Mouse (Mus musculus): ENCODE measurements around the gene Hist1h2ae. TPM values are rescaled to one million over a fixed set of nuclear protein-coding genes. Genes with fewer than 3 reads are reported as not detected.
"Not testable (repeated sequence)": the region's sequence is repeated elsewhere in the genome, so short reads cannot be mapped to it uniquely, and the experiment has no call there.

The Hist1h2ae gene
- polyA plus RNA-seq, 1 experiment from 2014 or later, result 108 TPM

GRCm38 (mm10) chr13:23561531-23561882 is 9.5 kb downstream of the Hist1h2ae start:
- peak overlapping the region; percentile 42 for H3K4me3 ChIP-seq (ENCODE audit: low read depth, low read length)
- DNase-seq (ENCODE audit: low spot score); H3K9me3 ChIP-seq (ENCODE audit: control insufficient read depth, low read length); ATAC-seq (ENCODE audit: low read depth); H3K36me3 ChIP-seq (ENCODE audit: control insufficient read depth, insufficient read depth, low read length); H3K27me3 ChIP-seq (replicated peaks; ENCODE audit: control insufficient read depth, insufficient read depth, low read length); H3K4me1 ChIP-seq (ENCODE audit: control insufficient read depth, insufficient read depth, low read length): not testable (repeated sequence)
- peak overlapping the region; percentile 63 for H3K9ac ChIP-seq (ENCODE audit: low read depth, low read length)
- H3K27ac ChIP-seq (replicated peaks; ENCODE audit: low read depth, low read length), result peak overlapping the region; percentile 98
- H3K4me2 ChIP-seq (ENCODE audit: low read depth, low read length), result peak overlapping the region; percentile 70
- WGBS, result 4% methylated on average over 2 of the region's 5 CpGs

- H3K4me3 ChIP-seq (ENCODE audit: low read depth, low read length); H3K4me1 ChIP-seq (ENCODE audit: control insufficient read depth, insufficient read depth, low read length); H3K9me3 ChIP-seq (ENCODE audit: control insufficient read depth, low read length); ATAC-seq (ENCODE audit: low read depth); H3K36me3 ChIP-seq (ENCODE audit: control insufficient read depth, insufficient read depth, low read length); H3K27me3 ChIP-seq (replicated peaks; ENCODE audit: control insufficient read depth, insufficient read depth, low read length): not testable (repeated sequence)
- H3K4me2 ChIP-seq (ENCODE audit: low read depth, low read length), result peak overlapping the region; percentile 29
- 15% methylated on average over 2 of the region's 2 CpGs for WGBS
- H3K27ac ChIP-seq (replicated peaks; ENCODE audit: low read depth, low read length), result peak overlapping the region; percentile 28; the same call in 1 of the 2 replicates
- peak; percentile 12 for DNase-seq (ENCODE audit: low spot score)
- 0 out of 2 replicates have a peak overlapping the region, but pooled peaks have one; percentile 34 for H3K9ac ChIP-seq (ENCODE audit: low read depth, low read length)
Measured at GRCm38 (mm10) chr13:23560699-23561098, 10.3 kb downstream of the Hist1h2ae start.

- no peaks in the 10 kb centered on the region for H3K36me3 ChIP-seq (ENCODE audit: control insufficient read depth, insufficient read depth, low read length)
- 45% methylated on average over 3 of the region's 3 CpGs for WGBS
- H3K4me3 ChIP-seq (ENCODE audit: low read depth, low read length), result no peak overlapping the region
- H3K27me3 ChIP-seq (replicated peaks; ENCODE audit: control insufficient read depth, insufficient read depth, low read length), result no peaks in the 10 kb centered on the region
- peak overlapping the region; percentile 98 for H3K27ac ChIP-seq (replicated peaks; ENCODE audit: low read depth, low read length)
- H3K9me3 ChIP-seq (ENCODE audit: control insufficient read depth, low read length), result no peaks in the 10 kb centered on the region
- no peak overlapping the region for H3K9ac ChIP-seq (ENCODE audit: low read depth, low read length)
- H3K4me1 ChIP-seq (ENCODE audit: control insufficient read depth, insufficient read depth, low read length), result peaks cover 10% of the 10 kb centered on the region; the same call in 1 of the 2 replicates
- DNase-seq (ENCODE audit: low spot score) (no peak), ATAC-seq (ENCODE audit: low read depth) (no peak)
- peak overlapping the region; percentile 97 for H3K4me2 ChIP-seq (ENCODE audit: low read depth, low read length)
Measured at GRCm38 (mm10) chr13:23556906-23557305, 14.1 kb downstream of the Hist1h2ae start.

- peak overlapping the region; percentile 97 for H3K4me2 ChIP-seq (ENCODE audit: low read depth, low read length)
- DNase-seq (ENCODE audit: low spot score), result peak; percentile 98
- WGBS, result under 1% methylated on average over 18 of the region's 18 CpGs
Measured at GRCm38 (mm10) chr13:23555839-23556416, 15.1 kb downstream of the Hist1h2ae start.

GRCm38 (mm10) chr13:23554925-23555838 is 15.8 kb downstream of the Hist1h2ae start:
- peak overlapping the region; percentile 97 for H3K4me2 ChIP-seq (ENCODE audit: low read depth, low read length)
- H3K27ac ChIP-seq (replicated peaks; ENCODE audit: low read depth, low read length), result peak overlapping the region; percentile 98
- DNase-seq (ENCODE audit: low spot score), result peak; percentile 96
- WGBS, result 0% methylated on average over 49 of the region's 54 CpGs
- peak; percentile 89 for ATAC-seq (ENCODE audit: low read depth)
- H3K36me3 ChIP-seq (ENCODE audit: control insufficient read depth, insufficient read depth, low read length), result no peaks in the 10 kb centered on the region
- peaks cover 14% of the 10 kb centered on the region; the same call in 1 of the 2 replicates for H3K4me1 ChIP-seq (ENCODE audit: control insufficient read depth, insufficient read depth, low read length)
- no peaks in the 10 kb centered on the region for H3K27me3 ChIP-seq (replicated peaks; ENCODE audit: control insufficient read depth, insufficient read depth, low read length)
- no peaks in the 10 kb centered on the region for H3K9me3 ChIP-seq (ENCODE audit: control insufficient read depth, low read length)
- peak overlapping the region; percentile 87 for H3K9ac ChIP-seq (ENCODE audit: low read depth, low read length)
- peak overlapping the region; percentile 58 for H3K4me3 ChIP-seq (ENCODE audit: low read depth, low read length)

More at GRCm38 (mm10) chr13:23555839-23556416, 15.1 kb downstream of the Hist1h2ae start:
- Histone ChIP-seq H3K27me3 (replicated peaks; ENCODE audit: control insufficient read depth, insufficient read depth, low read length) (no peaks in the 10 kb centered on the region), H3K36me3 (ENCODE audit: control insufficient read depth, insufficient read depth, low read length) (no peaks in the 10 kb centered on the region), H3K4me1 (ENCODE audit: control insufficient read depth, insufficient read depth, low read length) (peaks cover 11% of the 10 kb centered on the region; the same call in 1 of the 2 replicates), H3K9ac (ENCODE audit: low read depth, low read length) (peak overlapping the region; percentile 87), H3K4me3 (ENCODE audit: low read depth, low read length) (peak overlapping the region; percentile 58), H3K9me3 (ENCODE audit: control insufficient read depth, low read length) (no peaks in the 10 kb centered on the region), H3K27ac (replicated peaks; ENCODE audit: low read depth, low read length) (peak overlapping the region; percentile 98)
- peak; percentile 71 for ATAC-seq (ENCODE audit: low read depth)

GRCm38 (mm10) chr13:23554393-23554792 is 16.6 kb downstream of the Hist1h2ae start:
- 20% methylated on average over 9 of the region's 9 CpGs for WGBS
- peak overlapping the region; percentile 87 for H3K9ac ChIP-seq (ENCODE audit: low read depth, low read length)

GRCm38 (mm10) chr13:23552962-23553361 is 18.1 kb downstream of the Hist1h2ae start, which contains the start of gene Hist1h1d:
Gene Hist1h1d, plus strand, starts transcription at chr13:23553262.
- peak within 1 kb of the TSS; percentile 97 for H3K4me2 ChIP-seq (ENCODE audit: low read depth, low read length)

More at GRCm38 (mm10) chr13:23554393-23554792, 16.6 kb downstream of the Hist1h2ae start:
- Histone ChIP-seq H3K9me3 (ENCODE audit: control insufficient read depth, low read length) (no peaks in the 10 kb centered on the region), H3K27me3 (replicated peaks; ENCODE audit: control insufficient read depth, insufficient read depth, low read length) (no peaks in the 10 kb centered on the region), H3K4me3 (ENCODE audit: low read depth, low read length) (peak overlapping the region; percentile 58), H3K36me3 (ENCODE audit: control insufficient read depth, insufficient read depth, low read length) (no peaks in the 10 kb centered on the region), H3K27ac (replicated peaks; ENCODE audit: low read depth, low read length) (peak overlapping the region; percentile 98), H3K4me2 (ENCODE audit: low read depth, low read length) (peak overlapping the region; percentile 97), H3K4me1 (ENCODE audit: control insufficient read depth, insufficient read depth, low read length) (peaks cover 14% of the 10 kb centered on the region; the same call in 1 of the 2 replicates)
- ATAC-seq (ENCODE audit: low read depth) (no peak), DNase-seq (ENCODE audit: low spot score) (no peak)

More at GRCm38 (mm10) chr13:23552962-23553361, 18.1 kb downstream of the Hist1h2ae start, which contains the start of gene Hist1h1d:
- Histone ChIP-seq H3K27ac (replicated peaks; ENCODE audit: low read depth, low read length) (peak within 1 kb of the TSS; percentile 98), H3K4me1 (ENCODE audit: control insufficient read depth, insufficient read depth, low read length) (peaks cover 14% of the 10 kb centered on the region; the same call in 1 of the 2 replicates), H3K27me3 (replicated peaks; ENCODE audit: control insufficient read depth, insufficient read depth, low read length) (no peaks in the 10 kb centered on the region), H3K36me3 (ENCODE audit: control insufficient read depth, insufficient read depth, low read length) (no peaks in the 10 kb centered on the region), H3K9ac (ENCODE audit: low read depth, low read length) (peak within 1 kb of the TSS; percentile 87; the same call in 1 of the 2 replicates), H3K9me3 (ENCODE audit: control insufficient read depth, low read length) (no peaks in the 10 kb centered on the region), H3K4me3 (ENCODE audit: low read depth, low read length) (peak within 1 kb of the TSS; percentile 58; the same call in 1 of the 2 replicates)
- DNase-seq (ENCODE audit: low spot score), result no peak
- ATAC-seq (ENCODE audit: low read depth), result no peak
